Mouse (Mus musculus) neural tube, embryonic 12.5 days (tissue): ENCODE measurements around the gene Adgre5. TPM values are rescaled to one million over a fixed set of nuclear protein-coding genes. Genes with fewer than 3 reads are reported as not detected.

Experiments used
- ATAC-seq: fragments of 200-750 bp; cut with Nextera tagmentation; 2 replicates; pipeline ENCODE4 v1.8.0; 2017; ENCODE audit warnings: low read depth, mild to moderate bottlenecking, moderate TSS enrichment, moderate library complexity; ENCODE audit not compliant: low FRiP score
- H3K27ac ChIP-seq: fragments of 300-500 bp; sonication (generic); 2 replicates; pipeline ENCODE4 v1.5.1; 2016
- H3K27me3 ChIP-seq: fragments of 300-500 bp; sonication (generic); replicated peaks from 2 replicates; pipeline ENCODE4 v1.6.1; 2016; ENCODE audit warnings: mild to moderate bottlenecking
- H3K36me3 ChIP-seq: fragments of 300-500 bp; sonication (generic); 2 replicates; pipeline ENCODE4 v1.6.1; 2016; ENCODE audit warnings: mild to moderate bottlenecking
- H3K4me1 ChIP-seq: fragments of 300-500 bp; sonication (generic); 2 replicates; pipeline ENCODE4 v1.6.1; 2016
- H3K4me2 ChIP-seq: fragments of 300-500 bp; sonication (generic); replicated peaks from 2 replicates; pipeline ENCODE4 v1.6.1; 2016; ENCODE audit warnings: mild to moderate bottlenecking
- H3K4me3 ChIP-seq: fragments of 300-500 bp; sonication (generic); 2 replicates; pipeline ENCODE4 v1.5.1; 2016
- H3K9ac ChIP-seq: fragments of 300-500 bp; sonication (generic); 2 replicates; pipeline ENCODE4 v1.6.1; 2016; ENCODE audit warnings: mild to moderate bottlenecking
- H3K9me3 ChIP-seq: fragments of 300-500 bp; sonication (generic); 2 replicates; pipeline ENCODE4 v1.6.1; 2016; ENCODE audit warnings: mild to moderate bottlenecking
- WGBS: fragments of 180-500 bp; shearing (Covaris S2); methylation state at CpG from one replicate; pipeline ENCODE4 v1.1.7; 2016; 5-methylcytosine and 5-hydroxymethylcytosine counted together
- polyA plus RNA-seq: library from polyadenylated mRNA; unstranded; fragments of >200 nt; fragmentation: Nextera tagmentation; extraction: Ambion mirVana; gene quantifications from 2 replicates; pipeline ENCODE4 v1.2.1, GENCODE M21; 2016

Adgre5 gene
- polyA plus RNA-seq, result 14.2 and 15.7 TPM in 2 replicates

DNA sequence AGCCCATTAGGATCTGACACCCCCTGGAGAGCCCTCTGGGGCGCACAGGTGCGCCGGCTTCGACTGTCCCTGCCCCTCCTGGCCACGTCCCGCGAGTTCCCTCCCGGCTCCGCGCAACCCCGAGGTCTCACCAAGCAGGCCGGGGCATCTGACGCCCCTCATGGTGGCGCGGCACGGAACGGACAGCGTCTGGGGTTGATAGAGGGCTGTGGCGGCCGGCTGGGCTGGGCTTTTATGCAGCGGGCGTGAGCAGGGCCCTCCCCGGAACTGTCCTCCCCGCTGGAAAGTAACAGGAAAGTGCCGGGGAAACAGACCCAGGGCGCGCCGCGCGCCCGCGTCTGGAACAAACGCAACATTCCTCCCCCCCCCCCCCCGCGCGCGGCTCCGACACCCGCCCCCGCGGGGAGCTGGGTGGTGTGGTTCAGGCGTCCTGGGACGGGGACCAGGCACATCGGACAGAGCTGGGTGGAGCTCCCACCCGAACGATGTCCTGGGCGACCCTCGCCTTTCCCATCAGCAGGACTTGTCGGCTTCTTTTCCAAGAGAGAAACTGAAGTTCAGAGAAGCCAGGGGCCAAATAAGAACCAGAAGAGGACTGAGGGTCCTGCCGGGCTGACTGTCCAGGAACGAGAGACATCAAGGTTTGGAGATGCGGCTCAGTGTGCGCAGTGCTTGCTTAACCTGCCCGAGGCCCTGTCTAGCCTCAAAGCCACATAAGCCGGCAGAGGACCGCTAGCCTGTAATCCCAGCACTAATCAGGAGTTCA lies at the start of gene Adgre5:
Adgre5 (minus strand) TSS at position 351 of the 766 bp plus-strand sequence.
- ATAC-seq, result peak; percentile 61; the same call in 1 of the 2 replicates
- peaks cover 32% of the 10 kb centered on the region for H3K27me3 ChIP-seq
- H3K4me2 ChIP-seq, result peak within 1 kb of the TSS; percentile 88
- peak within 1 kb of the TSS; percentile 43 for H3K4me3 ChIP-seq
- under 1% methylated on average over 54 of the region's 56 CpGs for WGBS
- peak within 1 kb of the TSS; percentile 55 for H3K9ac ChIP-seq
- H3K27ac ChIP-seq, result no peak within 1 kb of the TSS
- H3K4me1 ChIP-seq, result peaks cover 14% of the 10 kb centered on the region
- H3K9me3 ChIP-seq, result no peaks in the 10 kb centered on the region
- no peaks in the 10 kb centered on the region for H3K36me3 ChIP-seq

DNA sequence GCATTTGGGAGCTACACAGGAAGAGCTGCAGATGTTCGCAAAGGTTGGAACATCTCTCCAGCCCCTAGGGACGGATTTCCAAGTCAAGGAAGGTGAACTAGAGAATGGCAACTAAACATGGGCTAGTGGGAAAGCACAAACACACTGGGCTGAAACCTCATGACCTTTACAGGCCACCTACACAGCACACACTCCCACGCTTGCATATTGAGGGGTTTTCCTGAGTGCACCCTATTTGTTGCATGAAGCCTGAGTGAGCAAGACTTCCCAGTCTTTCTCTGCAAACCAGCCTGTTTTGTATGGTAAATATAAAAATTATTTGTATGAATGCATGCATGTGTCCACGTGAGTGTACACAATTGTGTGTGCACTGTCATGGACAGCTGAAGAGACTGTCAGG lies 48.7 kb upstream of the Adgre5 start:
- Histone ChIP-seq H3K9me3 (no peaks in the 10 kb centered on the region), H3K36me3 (no peaks in the 10 kb centered on the region), H3K4me2 (no peak overlapping the region), H3K27ac (no peak overlapping the region), H3K9ac (no peak overlapping the region), H3K4me1 (no peaks in the 10 kb centered on the region), H3K27me3 (0 out of 2 replicates have a peak, but pooled peaks cover 3% of the 10 kb centered on the region), H3K4me3 (no peak overlapping the region)
- no peak for ATAC-seq
- 71% methylated on average over 4 of the region's 4 CpGs for WGBS

DNA sequence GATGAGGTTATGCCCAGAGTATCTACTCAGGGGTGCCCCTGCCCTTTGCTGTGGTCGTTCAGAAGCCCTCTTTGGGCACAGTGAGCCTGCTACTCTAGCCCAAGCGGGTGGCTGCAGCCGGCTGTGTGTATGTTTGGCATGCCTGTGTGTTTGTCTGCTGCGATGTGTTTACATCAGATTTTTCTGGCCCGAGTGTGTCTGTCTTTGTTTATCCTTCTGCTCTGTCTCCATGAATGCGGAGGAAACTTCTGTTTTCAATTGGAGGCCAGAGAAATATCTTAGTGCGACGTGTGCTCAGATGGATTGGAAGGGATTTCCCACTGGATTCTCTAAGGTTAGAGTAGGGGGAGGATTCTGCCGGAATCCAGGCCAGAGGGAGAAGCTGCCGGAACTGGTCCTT lies 43.9 kb upstream of the Adgre5 start:
- H3K27me3 ChIP-seq, result peaks cover 17% of the 10 kb centered on the region
- H3K4me1 ChIP-seq, result no peaks in the 10 kb centered on the region
- H3K36me3 ChIP-seq, result no peaks in the 10 kb centered on the region
- ATAC-seq, result no peak
- H3K9ac ChIP-seq, result no peak overlapping the region
- H3K4me2 ChIP-seq, result no peak overlapping the region
- H3K27ac ChIP-seq, result no peak overlapping the region
- 84% methylated on average over 10 of the region's 10 CpGs for WGBS
- H3K4me3 ChIP-seq, result no peak overlapping the region
- no peaks in the 10 kb centered on the region for H3K9me3 ChIP-seq

DNA sequence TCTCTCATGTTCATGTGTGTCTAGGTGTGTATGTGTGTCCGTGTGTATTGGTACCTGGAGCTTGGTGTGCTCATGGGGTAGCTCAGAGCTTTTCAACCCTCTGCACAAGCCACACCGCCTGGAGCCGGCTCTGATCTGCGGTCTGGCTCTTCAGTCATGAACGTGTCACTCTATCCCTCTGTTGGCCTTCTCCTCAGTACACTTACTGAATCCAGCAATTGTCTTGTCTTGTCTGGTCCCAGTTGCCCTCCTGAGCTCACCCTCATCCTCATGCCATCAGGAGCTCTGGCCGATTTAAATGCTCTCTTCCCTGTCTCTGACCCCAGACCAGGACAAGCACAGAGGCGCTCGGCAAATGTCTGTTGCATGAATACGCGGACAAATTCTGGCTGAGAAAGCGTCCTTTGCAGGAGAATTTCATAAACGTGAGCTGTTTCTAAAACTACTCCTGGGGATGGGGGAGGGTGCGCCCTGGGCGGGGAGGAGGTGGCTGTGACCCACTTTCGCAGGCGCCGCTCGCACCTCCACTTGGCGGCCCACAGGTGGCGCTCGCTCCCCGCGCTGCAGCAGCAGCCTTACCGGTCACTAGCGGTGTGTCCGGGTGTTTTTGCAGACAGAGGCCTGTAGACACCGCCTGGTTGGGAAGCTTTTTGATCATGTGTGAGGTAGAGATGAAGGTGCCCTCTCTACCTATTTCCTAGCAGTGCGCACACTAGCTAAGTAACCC lies 41.9 kb upstream of the Adgre5 start:
- ATAC-seq, result peak; percentile 83
- Histone ChIP-seq H3K36me3 (no peaks in the 10 kb centered on the region), H3K27ac (no peak overlapping the region), H3K4me1 (no peaks in the 10 kb centered on the region), H3K27me3 (peaks cover 17% of the 10 kb centered on the region), H3K9me3 (no peaks in the 10 kb centered on the region), H3K9ac (no peak overlapping the region), H3K4me3 (no peak overlapping the region), H3K4me2 (peak overlapping the region; percentile 44)
- 16% methylated on average over 28 of the region's 28 CpGs for WGBS

DNA sequence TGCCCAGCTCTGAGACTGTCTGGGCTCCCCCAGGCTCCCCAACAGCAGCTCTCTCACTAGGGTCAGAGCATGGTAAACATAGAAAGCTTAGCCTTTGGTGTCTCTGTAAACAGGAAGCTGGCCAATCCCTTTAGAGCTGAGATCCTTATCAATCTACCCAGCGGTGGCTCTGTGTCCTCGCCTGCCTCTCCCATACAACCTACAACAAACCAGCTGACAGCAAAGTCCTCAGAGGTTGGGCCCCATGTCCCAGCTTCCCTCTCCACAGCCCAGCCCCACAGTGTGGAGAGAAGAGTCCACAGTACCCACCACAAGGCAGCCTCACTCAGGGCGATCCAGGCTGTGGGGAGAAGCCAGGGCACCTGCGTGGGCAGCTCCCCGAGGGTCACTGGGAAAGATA lies 38.5 kb upstream of the Adgre5 start:
- Histone ChIP-seq H3K27me3 (peaks cover 31% of the 10 kb centered on the region), H3K4me1 (0 out of 2 replicates have a peak, but pooled peaks cover 2% of the 10 kb centered on the region), H3K9ac (no peak overlapping the region), H3K4me3 (no peak overlapping the region), H3K4me2 (no peak overlapping the region), H3K27ac (no peak overlapping the region), H3K9me3 (no peaks in the 10 kb centered on the region), H3K36me3 (no peaks in the 10 kb centered on the region)
- 70% methylated on average over 5 of the region's 5 CpGs for WGBS
- ATAC-seq, result no peak

DNA sequence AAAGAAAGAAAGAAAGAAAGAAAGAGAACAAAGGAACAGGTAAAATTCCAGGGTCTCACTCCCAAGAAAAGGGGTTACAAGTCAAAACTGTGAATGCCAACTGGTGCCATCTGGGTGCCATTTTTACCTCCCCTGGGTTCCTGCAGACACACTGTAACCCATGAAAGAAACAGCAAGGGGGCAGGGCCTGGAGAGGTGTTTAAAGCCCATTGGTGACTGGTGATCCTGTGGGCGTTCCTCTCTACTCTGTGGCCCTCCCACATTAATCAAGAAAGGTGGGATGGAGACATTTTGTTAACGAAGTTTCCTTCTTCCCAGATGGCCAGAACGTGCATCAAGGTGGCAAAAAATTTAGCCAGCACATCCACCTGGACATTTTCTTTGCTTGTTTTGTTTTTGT lies 36.9 kb upstream of the Adgre5 start:
- ATAC-seq, result no peak
- Histone ChIP-seq H3K9ac (no peak overlapping the region), H3K27ac (no peak overlapping the region), H3K36me3 (no peaks in the 10 kb centered on the region), H3K4me1 (peaks cover 16% of the 10 kb centered on the region), H3K9me3 (no peaks in the 10 kb centered on the region), H3K27me3 (peaks cover 36% of the 10 kb centered on the region), H3K4me3 (no peak overlapping the region), H3K4me2 (no peak overlapping the region)
- WGBS, result 69% methylated on average over 3 of the region's 3 CpGs

DNA sequence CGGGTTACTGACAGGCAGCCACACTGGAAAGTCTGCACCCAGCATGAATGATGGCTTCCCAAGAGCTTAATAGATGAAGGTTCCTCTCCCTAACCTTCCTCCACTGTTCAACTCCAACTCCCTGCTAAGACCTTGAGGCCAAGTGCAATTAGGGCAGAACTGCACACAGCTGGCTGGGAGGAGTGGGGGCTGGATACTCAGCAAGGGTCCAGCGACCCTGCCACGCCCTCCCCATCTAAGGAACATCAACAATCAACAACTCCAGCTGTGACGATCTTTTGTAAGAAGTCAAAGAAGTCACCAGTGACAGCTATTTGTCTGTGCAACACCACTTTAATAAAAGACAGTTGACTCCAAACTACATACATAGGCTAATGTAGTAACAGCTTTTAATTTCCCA lies 35.5 kb upstream of the Adgre5 start:
- H3K27me3 ChIP-seq, result peaks cover 35% of the 10 kb centered on the region
- H3K4me2 ChIP-seq, result no peak overlapping the region
- no peaks in the 10 kb centered on the region for H3K36me3 ChIP-seq
- H3K27ac ChIP-seq, result no peak overlapping the region
- no peak overlapping the region for H3K9ac ChIP-seq
- no peak for ATAC-seq
- no peak overlapping the region for H3K4me3 ChIP-seq
- no peaks in the 10 kb centered on the region for H3K9me3 ChIP-seq
- peaks cover 23% of the 10 kb centered on the region for H3K4me1 ChIP-seq
- 24% methylated on average over 4 of the region's 4 CpGs for WGBS

DNA sequence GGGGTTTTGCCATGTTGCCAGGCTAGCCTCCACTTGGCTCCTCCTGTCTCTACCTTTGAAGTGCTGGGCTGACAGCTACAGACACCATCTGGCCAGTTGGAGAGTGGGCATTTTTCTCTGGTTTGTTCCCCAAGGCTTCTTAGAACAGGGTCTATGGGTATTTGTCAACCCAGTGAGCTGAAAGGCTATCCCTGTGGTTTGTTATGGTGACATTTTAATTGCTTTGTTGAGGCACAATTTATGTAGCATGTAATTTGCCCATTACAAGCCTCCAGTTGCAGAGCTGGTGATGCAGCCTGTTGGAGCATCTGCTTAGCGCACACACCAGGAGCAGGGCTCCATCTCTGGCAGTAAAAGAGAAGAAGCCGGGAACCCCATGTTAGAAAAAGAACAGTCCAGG lies 33.1 kb upstream of the Adgre5 start:
- WGBS, result 12% methylated on average over 2 of the region's 2 CpGs
- ATAC-seq, result peak; percentile 82
- H3K4me3 ChIP-seq, result no peak overlapping the region

DNA sequence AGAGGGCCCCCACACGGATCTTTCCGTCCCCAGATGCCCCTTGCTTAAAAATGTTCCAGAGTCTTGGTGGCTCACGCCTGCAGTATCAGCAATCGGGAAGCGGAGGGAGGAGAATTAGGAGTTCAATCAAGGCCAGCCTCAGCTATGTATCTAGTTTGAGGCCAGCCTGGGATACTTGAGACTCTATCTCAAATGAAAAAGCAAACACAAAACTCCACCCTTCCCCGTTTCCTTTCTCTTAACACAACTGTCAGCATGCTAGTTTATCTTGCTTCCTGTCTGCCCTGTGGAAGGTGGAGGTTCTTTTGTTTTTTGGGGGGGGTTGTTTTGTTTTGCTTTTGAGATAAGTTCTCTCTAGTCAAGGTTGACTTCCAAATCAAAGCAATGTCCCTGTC lies 32.3 kb upstream of the Adgre5 start:
- Histone ChIP-seq H3K27me3 (peaks cover 43% of the 10 kb centered on the region), H3K9me3 (no peaks in the 10 kb centered on the region), H3K4me1 (peaks cover 23% of the 10 kb centered on the region), H3K4me2 (peak overlapping the region; percentile 58), H3K9ac (no peak overlapping the region), H3K4me3 (no peak overlapping the region), H3K36me3 (no peaks in the 10 kb centered on the region), H3K27ac (no peak overlapping the region)
- 42% methylated on average over 6 of the region's 6 CpGs for WGBS
- no peak for ATAC-seq

More for the DNA sequence above, 33.1 kb upstream of the Adgre5 start:
- Histone ChIP-seq H3K36me3 (no peaks in the 10 kb centered on the region), H3K4me1 (peaks cover 23% of the 10 kb centered on the region), H3K27ac (no peak overlapping the region), H3K9me3 (no peaks in the 10 kb centered on the region), H3K4me2 (no peak overlapping the region), H3K27me3 (peaks cover 41% of the 10 kb centered on the region), H3K9ac (no peak overlapping the region)

DNA sequence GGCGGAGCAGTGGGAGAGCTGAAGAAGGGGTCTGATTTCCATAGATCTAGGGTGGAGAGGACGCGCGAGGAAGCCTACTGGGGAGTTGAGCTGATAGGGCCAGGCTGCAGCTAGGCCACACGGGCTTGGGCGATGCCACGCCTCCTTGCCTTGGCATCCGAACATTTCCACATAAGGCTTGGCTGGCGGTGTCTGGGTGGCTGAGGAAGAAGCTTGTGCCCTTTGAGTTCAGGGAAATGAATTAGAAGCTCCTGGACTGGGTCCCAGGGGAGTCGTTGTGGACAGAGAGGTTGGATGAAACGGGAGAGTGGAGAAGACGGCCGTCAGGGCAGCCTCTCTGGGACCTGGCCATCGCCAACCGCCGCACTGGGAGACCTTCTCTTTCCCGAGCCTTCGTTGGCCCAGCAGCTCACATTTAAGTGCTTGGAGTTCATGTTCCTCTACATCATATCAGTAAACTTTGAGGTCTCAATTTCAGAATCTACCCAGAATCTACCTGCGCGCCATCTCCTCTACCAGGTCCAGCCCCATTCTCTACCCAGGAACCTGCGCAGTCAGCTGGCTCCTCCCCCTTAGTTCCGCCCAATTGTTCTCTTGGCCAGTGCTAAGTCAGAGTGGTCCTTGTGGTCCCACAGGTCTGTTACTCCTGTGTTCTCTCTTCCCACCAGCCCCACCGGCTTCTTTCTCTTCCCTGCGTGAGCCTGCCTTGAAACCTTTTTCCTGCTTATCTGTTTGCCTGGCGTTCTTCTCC lies 31.8 kb upstream of the Adgre5 start:
- Histone ChIP-seq H3K27ac (no peak overlapping the region), H3K36me3 (no peaks in the 10 kb centered on the region), H3K9ac (no peak overlapping the region), H3K4me3 (peak overlapping the region; percentile 22), H3K9me3 (no peaks in the 10 kb centered on the region), H3K27me3 (peaks cover 43% of the 10 kb centered on the region), H3K4me1 (peaks cover 23% of the 10 kb centered on the region), H3K4me2 (peak overlapping the region; percentile 58)
- WGBS, result 7% methylated on average over 25 of the region's 25 CpGs
- no peak for ATAC-seq

DNA sequence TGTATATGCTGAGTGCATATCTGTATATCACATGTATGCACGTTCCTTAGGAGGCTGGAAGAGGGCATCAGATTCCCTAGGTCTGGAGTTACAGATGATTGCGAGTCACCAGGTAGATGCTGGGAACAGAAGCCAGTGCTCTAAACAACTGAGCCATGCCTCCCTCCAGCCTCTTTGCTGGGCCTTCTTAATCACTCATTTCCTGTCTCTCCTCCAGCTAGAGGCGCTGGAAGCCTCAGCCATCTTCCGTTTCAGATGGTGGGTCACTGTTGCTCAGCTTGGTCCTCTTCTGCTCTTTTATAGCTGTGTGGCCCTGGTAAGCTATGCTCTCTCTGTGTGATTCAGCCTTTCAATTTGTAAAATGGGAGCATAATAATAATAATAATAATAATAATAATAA lies 30.7 kb upstream of the Adgre5 start:
- ATAC-seq, result no peak
- H3K9me3 ChIP-seq, result no peaks in the 10 kb centered on the region
- H3K4me1 ChIP-seq, result peaks cover 23% of the 10 kb centered on the region
- H3K36me3 ChIP-seq, result no peaks in the 10 kb centered on the region
- H3K4me3 ChIP-seq, result no peak overlapping the region
- no peak overlapping the region for H3K4me2 ChIP-seq
- H3K27me3 ChIP-seq, result peaks cover 43% of the 10 kb centered on the region
- WGBS, result 58% methylated on average over 4 of the region's 4 CpGs
- H3K9ac ChIP-seq, result no peak overlapping the region
- H3K27ac ChIP-seq, result no peak overlapping the region

DNA sequence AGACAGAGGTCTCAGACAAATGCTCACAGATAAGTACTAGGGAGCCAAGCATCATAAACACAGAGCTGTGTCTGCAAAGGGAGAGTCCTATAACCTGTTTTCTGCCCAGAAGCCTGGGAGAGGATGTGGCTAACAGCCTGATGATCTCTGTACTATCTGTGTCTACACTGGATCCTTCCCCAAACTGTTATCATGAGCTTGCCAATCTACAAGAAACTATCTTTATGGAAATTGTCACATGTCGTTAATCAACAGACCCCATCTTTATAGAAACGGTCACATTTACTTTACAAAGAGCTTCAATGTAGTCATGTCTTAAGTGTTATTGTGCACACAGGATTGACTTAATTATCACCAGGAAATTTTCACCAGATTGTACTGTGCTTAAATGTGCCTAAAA lies 29.5 kb upstream of the Adgre5 start:
- Histone ChIP-seq H3K4me3 (no peak overlapping the region), H3K27me3 (peaks cover 36% of the 10 kb centered on the region), H3K9me3 (no peaks in the 10 kb centered on the region), H3K4me1 (peaks cover 23% of the 10 kb centered on the region), H3K4me2 (no peak overlapping the region), H3K27ac (no peak overlapping the region), H3K9ac (no peak overlapping the region), H3K36me3 (no peaks in the 10 kb centered on the region)
- 83% methylated on average over 2 of the region's 2 CpGs for WGBS
- no peak for ATAC-seq
